Mouse (Mus musculus): Measurements from ENCODE around the gene Zbed3.

GRCm38 (mm10) chr13:95336122-95336677, 12.8 kb downstream of the Zbed3 start:
- TF ChIP-seq CTCF (IDR thresholded peaks at IDR 0.05; ENCODE audit: borderline replicate concordance, extremely low read depth, insufficient read depth, insufficient read length): no peak
- no peak for TF ChIP-seq POLR2A (IDR thresholded peaks at IDR 0.05; ENCODE audit: borderline replicate concordance, extremely low read depth, insufficient read depth, insufficient read length, poor library complexity, severe bottlenecking)

Data from brain, embryonic 14.5 days (tissue).